Mouse (Mus musculus) embryonic facial prominence, embryonic 10.5 days (tissue): Measurements from ENCODE around the gene Klhdc8a. TPM values are rescaled to one million over a fixed set of nuclear protein-coding genes. Genes with fewer than 3 reads are reported as not detected.
"Not testable (repeated sequence)": the region's sequence is repeated elsewhere in the genome, so short reads cannot be mapped to it uniquely, and the experiment has no call there.

ENCODE experiments used
- DNase-seq: peaks from one replicate; pipeline ENCODE4 v3.0.0-alpha.2; 2017; ENCODE audit warnings: low spot score
- H3K27ac ChIP-seq: fragments of 300-500 bp; sonication (generic); replicated peaks from 2 replicates; pipeline ENCODE4 v1.5.1; 2016; ENCODE audit warnings: mild to moderate bottlenecking
- H3K27me3 ChIP-seq: fragments of 300-500 bp; sonication (generic); replicated peaks from 2 replicates; pipeline ENCODE4 v1.6.1; 2016; ENCODE audit warnings: low read depth, mild to moderate bottlenecking; ENCODE audit not compliant: poor library complexity, severe bottlenecking
- H3K36me3 ChIP-seq: fragments of 300-500 bp; sonication (generic); replicated peaks from 2 replicates; pipeline ENCODE4 v1.6.1; 2016; ENCODE audit warnings: mild to moderate bottlenecking, moderate library complexity
- H3K4me1 ChIP-seq: fragments of 300-500 bp; sonication (generic); 2 replicates; pipeline ENCODE4 v1.6.1; 2016
- H3K4me3 ChIP-seq: fragments of 300-500 bp; sonication (generic); 2 replicates; pipeline ENCODE4 v1.5.1; 2016; ENCODE audit warnings: mild to moderate bottlenecking, moderate library complexity
- H3K9me3 ChIP-seq: fragments of 300-500 bp; sonication (generic); 2 replicates; pipeline ENCODE4 v1.6.1; 2016; ENCODE audit warnings: mild to moderate bottlenecking
- WGBS: fragments of 180-500 bp; shearing (Covaris S2); methylation state at CpG from one replicate; pipeline ENCODE4 v1.1.7; 2016; 5-methylcytosine and 5-hydroxymethylcytosine counted together
- polyA plus RNA-seq: library from polyadenylated mRNA; unstranded; fragments of >200 nt; fragmentation: Nextera tagmentation; extraction: Ambion mirVana; gene quantifications from 2 replicates; pipeline ENCODE4 v1.2.1, GENCODE M21; 2016

Klhdc8a gene
- polyA plus RNA-seq, 1 experiment from 2014 or later = 0.46 TPM

GRCm38 (mm10) chr1:132276694-132277093, 21.7 kb upstream of the Klhdc8a start:
- no peak overlapping the region for H3K4me3 ChIP-seq
- peaks cover 3% of the 10 kb centered on the region; the same call in 1 of the 2 replicates for H3K4me1 ChIP-seq
- 77% methylated on average over 3 of the region's 3 CpGs for WGBS
- no peaks in the 10 kb centered on the region for H3K9me3 ChIP-seq
- no peak for DNase-seq
- H3K27me3 ChIP-seq = no peaks in the 10 kb centered on the region
- H3K36me3 ChIP-seq = no peaks in the 10 kb centered on the region
- no peak overlapping the region for H3K27ac ChIP-seq

- H3K27ac ChIP-seq = no peak overlapping the region
- H3K4me3 ChIP-seq = no peak overlapping the region
- no peaks in the 10 kb centered on the region for H3K36me3 ChIP-seq
- 79% methylated on average over 6 of the region's 6 CpGs for WGBS
- H3K4me1 ChIP-seq = peaks cover 7% of the 10 kb centered on the region
- H3K27me3 ChIP-seq = no peaks in the 10 kb centered on the region
- no peaks in the 10 kb centered on the region for H3K9me3 ChIP-seq
- no peak for DNase-seq
Measured at GRCm38 (mm10) chr1:132277124-132277523, 21.3 kb upstream of the Klhdc8a start.

- not testable (repeated sequence) for H3K36me3 ChIP-seq, H3K4me3 ChIP-seq, H3K27ac ChIP-seq, DNase-seq, H3K9me3 ChIP-seq, H3K27me3 ChIP-seq
- H3K4me1 ChIP-seq = peaks cover 20% of the 10 kb centered on the region
- WGBS = 70% methylated on average over 6 of the region's 6 CpGs
Measured at GRCm38 (mm10) chr1:132280636-132281035, 17.8 kb upstream of the Klhdc8a start.

- H3K27ac ChIP-seq = no peak overlapping the region
- H3K4me3 ChIP-seq = no peak overlapping the region
- no peaks in the 10 kb centered on the region for H3K36me3 ChIP-seq
- 21% methylated on average over 8 of the region's 8 CpGs for WGBS
- no peaks in the 10 kb centered on the region for H3K9me3 ChIP-seq
- DNase-seq = no peak
- H3K4me1 ChIP-seq = peaks cover 20% of the 10 kb centered on the region
- peaks cover 18% of the 10 kb centered on the region for H3K27me3 ChIP-seq
Measured at GRCm38 (mm10) chr1:132281523-132282176, 16.8 kb upstream of the Klhdc8a start.

GRCm38 (mm10) chr1:132282177-132282536, 16.3 kb upstream of the Klhdc8a start:
- Histone ChIP-seq H3K27me3 (peaks cover 18% of the 10 kb centered on the region), H3K36me3 (no peaks in the 10 kb centered on the region), H3K4me1 (peaks cover 20% of the 10 kb centered on the region), H3K4me3 (no peak overlapping the region), H3K9me3 (no peaks in the 10 kb centered on the region), H3K27ac (no peak overlapping the region)
- 80% methylated on average over 2 of the region's 2 CpGs for WGBS
- DNase-seq = no peak

GRCm38 (mm10) chr1:132283018-132283417, 15.4 kb upstream of the Klhdc8a start:
- H3K9me3 ChIP-seq = no peaks in the 10 kb centered on the region
- 70% methylated on average over 13 of the region's 13 CpGs for WGBS
- no peak overlapping the region for H3K4me3 ChIP-seq
- DNase-seq = no peak
- no peak overlapping the region for H3K27ac ChIP-seq
- peaks cover 26% of the 10 kb centered on the region for H3K27me3 ChIP-seq
- H3K4me1 ChIP-seq = peaks cover 28% of the 10 kb centered on the region
- H3K36me3 ChIP-seq = no peaks in the 10 kb centered on the region

GRCm38 (mm10) chr1:132286735-132287134, 11.7 kb upstream of the Klhdc8a start:
- DNase-seq = no peak
- Histone ChIP-seq H3K4me3 (no peak overlapping the region), H3K9me3 (no peaks in the 10 kb centered on the region), H3K27ac (no peak overlapping the region), H3K27me3 (peaks cover 39% of the 10 kb centered on the region), H3K36me3 (no peaks in the 10 kb centered on the region), H3K4me1 (peaks cover 57% of the 10 kb centered on the region)
- WGBS = 82% methylated on average over 1 of the region's 1 CpGs

GRCm38 (mm10) chr1:132287445-132287844, 11.0 kb upstream of the Klhdc8a start:
- no peaks in the 10 kb centered on the region for H3K36me3 ChIP-seq
- H3K4me1 ChIP-seq = peaks cover 57% of the 10 kb centered on the region
- no peak overlapping the region for H3K27ac ChIP-seq
- 71% methylated on average over 2 of the region's 2 CpGs for WGBS
- H3K27me3 ChIP-seq = peaks cover 39% of the 10 kb centered on the region
- H3K9me3 ChIP-seq = no peaks in the 10 kb centered on the region
- H3K4me3 ChIP-seq = no peak overlapping the region
- no peak for DNase-seq

GRCm38 (mm10) chr1:132287991-132288451, 10.4 kb upstream of the Klhdc8a start:
- Histone ChIP-seq H3K27ac (no peak overlapping the region), H3K27me3 (peaks cover 38% of the 10 kb centered on the region), H3K9me3 (no peaks in the 10 kb centered on the region), H3K36me3 (no peaks in the 10 kb centered on the region), H3K4me1 (peaks cover 60% of the 10 kb centered on the region), H3K4me3 (no peak overlapping the region)
- no peak for DNase-seq
- 17% methylated on average over 11 of the region's 11 CpGs for WGBS

- Histone ChIP-seq H3K36me3 (no peaks in the 10 kb centered on the region), H3K27me3 (peaks cover 44% of the 10 kb centered on the region), H3K9me3 (no peaks in the 10 kb centered on the region), H3K4me3 (no peak overlapping the region), H3K27ac (no peak overlapping the region; the same call in 1 of the 2 replicates), H3K4me1 (peaks cover 56% of the 10 kb centered on the region)
- WGBS = 80% methylated on average over 6 of the region's 6 CpGs
- DNase-seq = no peak
Measured at GRCm38 (mm10) chr1:132289965-132290364, 8.5 kb upstream of the Klhdc8a start.

- Histone ChIP-seq H3K27ac (peak overlapping the region; percentile 45), H3K9me3 (no peaks in the 10 kb centered on the region), H3K27me3 (peaks cover 46% of the 10 kb centered on the region), H3K4me1 (peaks cover 64% of the 10 kb centered on the region), H3K4me3 (no peak overlapping the region), H3K36me3 (no peaks in the 10 kb centered on the region)
- WGBS = 27% methylated on average over 11 of the region's 11 CpGs
- peak; percentile 47 for DNase-seq
Measured at GRCm38 (mm10) chr1:132290921-132291675, 7.3 kb upstream of the Klhdc8a start.

GRCm38 (mm10) chr1:132291706-132292105, 6.7 kb upstream of the Klhdc8a start:
- H3K27me3 ChIP-seq = peaks cover 47% of the 10 kb centered on the region
- no peak for DNase-seq
- H3K9me3 ChIP-seq = no peaks in the 10 kb centered on the region
- 44% methylated on average over 4 of the region's 4 CpGs for WGBS
- H3K4me1 ChIP-seq = peaks cover 65% of the 10 kb centered on the region
- H3K36me3 ChIP-seq = no peaks in the 10 kb centered on the region
- peak overlapping the region; percentile 5; the same call in 1 of the 2 replicates for H3K4me3 ChIP-seq
- H3K27ac ChIP-seq = peak overlapping the region; percentile 45
